Mouse (Mus musculus) urinary bladder, postnatal 0 days (tissue): ENCODE data around the gene Npy2r. TPM values are rescaled to one million over a fixed set of nuclear protein-coding genes. Genes with fewer than 3 reads are reported as not detected.

Experiments
- polyA plus RNA-seq: library from polyadenylated mRNA; unstranded; fragments of >200 nt; fragmentation: Nextera tagmentation; extraction: Ambion mirVana; gene quantifications from 2 replicates; pipeline ENCODE4 v1.2.1, GENCODE M21; 2015

Gene Npy2r
- polyA plus RNA-seq, result 0.17 and 0.22 TPM in 2 replicates

DNA sequence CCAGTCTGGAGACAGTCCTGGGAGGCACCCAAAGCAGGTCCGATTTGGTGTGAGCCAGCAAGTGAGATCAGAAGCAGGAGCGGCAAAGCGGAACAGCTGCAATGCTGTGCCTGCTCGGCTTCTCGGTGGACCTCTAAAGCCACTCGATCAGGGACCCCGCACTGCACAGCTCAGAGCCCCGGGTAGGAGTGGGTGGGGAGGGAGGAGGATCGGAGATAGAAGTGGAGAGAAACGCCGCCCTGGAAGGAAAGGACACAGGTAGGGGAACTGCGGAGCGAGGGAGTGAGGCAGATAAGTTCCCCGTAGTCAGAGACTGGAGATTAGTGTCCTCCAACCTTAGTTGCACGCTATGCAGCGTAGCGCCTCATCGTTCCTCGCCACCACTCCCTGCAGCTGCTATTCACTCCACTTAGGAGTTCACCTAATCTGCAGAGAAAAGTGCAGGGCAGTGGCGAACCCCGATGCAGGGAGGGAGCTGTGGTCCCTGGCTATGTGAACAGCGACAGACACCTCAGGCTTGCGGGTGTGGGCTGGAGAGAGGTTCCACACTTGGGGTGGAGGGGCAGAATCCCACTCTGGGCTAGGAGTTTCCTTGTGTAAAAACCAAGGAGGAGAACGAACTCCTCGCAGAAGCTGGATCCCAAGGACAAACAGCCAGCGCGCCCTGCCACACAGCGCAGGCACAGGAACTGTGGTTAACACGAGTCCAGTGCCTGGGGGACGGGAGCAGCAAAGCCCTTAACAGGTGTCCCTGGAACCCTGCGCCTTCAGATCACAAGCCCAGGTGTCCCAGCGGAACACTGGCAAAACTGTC lies at the start of gene Npy2r:
Gene Npy2r, minus strand, starts transcription at position 177 of the 814 bp plus-strand sequence.

Other genes starting within 250 kb of the Npy2r start
- 2.6 TPM in 2 replicates for gene Map9, start 190.0 kb downstream of the Npy2r start, polyA plus RNA-seq